Mouse (Mus musculus) ovary, postnatal 14 days (tissue): Measurements from ENCODE around the gene Rhoa.

ENCODE experiments used
- DNase-seq: peaks from one replicate; pipeline ENCODE4 v3.0.0; 2022; ENCODE audit warnings: low spot score

The Rhoa gene

GRCm38 (mm10) chr9:108341139-108341475 lies 35.2 kb downstream of the Rhoa start:
- no peak for DNase-seq

- no peak for DNase-seq
These were observed 35.9 kb downstream of the Rhoa start for GRCm38 (mm10) chr9:108341801-108342200.

- no peak for DNase-seq
These were observed 36.4 kb downstream of the Rhoa start for GRCm38 (mm10) chr9:108342301-108342831.

- no peak for DNase-seq
These were observed 37.4 kb downstream of the Rhoa start for GRCm38 (mm10) chr9:108343331-108343730.

- DNase-seq, result no peak
These were observed 37.9 kb downstream of the Rhoa start for GRCm38 (mm10) chr9:108343835-108344234.

- no peak for DNase-seq
These were observed 38.5 kb downstream of the Rhoa start for GRCm38 (mm10) chr9:108344471-108344870.

GRCm38 (mm10) chr9:108347024-108347423 lies 41.1 kb downstream of the Rhoa start:
- no peak for DNase-seq

- peak; percentile 76 for DNase-seq
These were observed 41.8 kb downstream of the Rhoa start, which contains the start of gene Usp4 for GRCm38 (mm10) chr9:108347540-108348289. Gene Usp4, plus strand, starts transcription at chr9:108347853.

GRCm38 (mm10) chr9:108348290-108348680 lies 42.4 kb downstream of the Rhoa start:
- no peak for DNase-seq

- DNase-seq, result no peak
These were observed 43.8 kb downstream of the Rhoa start for GRCm38 (mm10) chr9:108349727-108350126.

GRCm38 (mm10) chr9:108378234-108378633 lies 72.3 kb downstream of the Rhoa start:
- no peak for DNase-seq

- no peak for DNase-seq
These were observed 72.8 kb downstream of the Rhoa start for GRCm38 (mm10) chr9:108378736-108379135.

GRCm38 (mm10) chr9:108379294-108379693 lies 73.4 kb downstream of the Rhoa start:
- no peak for DNase-seq

GRCm38 (mm10) chr9:108381382-108381781 lies 75.5 kb downstream of the Rhoa start:
- DNase-seq, result no peak

- DNase-seq, result no peak
These were observed 79.1 kb downstream of the Rhoa start for GRCm38 (mm10) chr9:108385006-108385405.

- DNase-seq, result no peak
These were observed 80.9 kb downstream of the Rhoa start for GRCm38 (mm10) chr9:108386816-108387215.
